Mouse (Mus musculus): ENCODE measurements at regions not wholly inside any gene's neighbourhood (a gene's known extent, or its start where the extent isn't known, plus 50 kb on each side); places are given as distances from the start of the nearest gene placed in this dataset.

- DNase-seq (ENCODE audit: low spot score in 2 of 2), result no peak
Measured at GRCm38 (mm10) chr13:110540543-110541265, 145.9 kb downstream of the Plk2 start.

GRCm38 (mm10) chr13:110541288-110542148 is 146.7 kb downstream of the Plk2 start:
- no peak for DNase-seq (ENCODE audit: low spot score in 2 of 2)

- DNase-seq (ENCODE audit: low spot score in 2 of 2), result no peak
Measured at GRCm38 (mm10) chr13:110542303-110543065, 147.6 kb downstream of the Plk2 start.

- no peak for DNase-seq (ENCODE audit: low spot score in 2 of 2)
Measured at GRCm38 (mm10) chr13:110545454-110545853, 150.6 kb downstream of the Plk2 start.

- DNase-seq (ENCODE audit: low spot score in 2 of 2), result no peak
Measured at GRCm38 (mm10) chr13:110555529-110556319, 160.9 kb downstream of the Plk2 start.

GRCm38 (mm10) chr13:110556355-110557095 is 161.7 kb downstream of the Plk2 start:
- no peak for DNase-seq (ENCODE audit: low spot score in 2 of 2)

GRCm38 (mm10) chr13:110557930-110558727 is 163.3 kb downstream of the Plk2 start:
- DNase-seq (ENCODE audit: low spot score in 2 of 2), result no peak

- no peak for DNase-seq (ENCODE audit: low spot score in 2 of 2)
Measured at GRCm38 (mm10) chr13:110560566-110560965, 165.7 kb downstream of the Plk2 start.

DNA sequence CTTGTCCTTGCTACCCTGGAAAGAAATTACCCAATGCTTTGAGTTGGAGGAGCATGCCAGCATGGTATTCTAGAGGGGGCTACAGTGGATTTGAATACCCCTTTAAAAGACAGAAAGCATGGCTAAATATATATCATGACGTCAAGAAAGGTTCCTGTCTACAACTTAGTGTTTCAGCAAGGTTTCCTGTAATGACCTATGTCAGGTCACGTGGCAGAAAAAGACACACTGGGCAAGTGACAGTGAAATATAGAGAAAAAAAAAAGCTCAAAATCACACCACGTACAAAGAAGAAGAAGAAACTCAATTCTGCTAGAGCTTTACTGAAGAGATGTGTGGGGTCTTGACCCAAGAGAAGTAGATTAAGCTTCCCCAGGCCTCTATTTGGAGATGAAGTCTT is 167.7 kb downstream of the Plk2 start:
- DNase-seq (ENCODE audit: low spot score in 2 of 2), result no peak

DNA sequence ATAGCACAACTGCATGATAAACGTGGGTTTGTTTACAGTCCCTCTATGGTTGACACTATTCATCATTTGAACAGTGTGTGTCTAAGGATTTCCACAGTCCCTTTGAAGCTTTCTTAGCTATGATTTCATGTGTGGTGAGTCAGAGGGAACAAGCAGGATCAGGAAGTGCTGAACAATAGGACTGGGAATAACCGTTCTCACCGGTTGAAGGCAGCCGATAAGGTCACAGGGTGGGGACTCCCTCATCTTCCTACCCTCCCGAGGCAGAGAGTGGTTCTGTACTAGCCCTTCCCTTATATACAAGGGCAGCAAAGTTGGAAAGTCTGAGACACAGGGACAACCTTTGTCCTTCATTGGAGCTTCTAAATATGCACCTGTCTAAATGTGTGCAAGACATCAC is 168.1 kb downstream of the Plk2 start:
- no peak for DNase-seq (ENCODE audit: low spot score in 2 of 2)

GRCm38 (mm10) chr13:110563967-110564366 is 169.1 kb downstream of the Plk2 start:
- no peak for DNase-seq (ENCODE audit: low spot score in 2 of 2)

DNA sequence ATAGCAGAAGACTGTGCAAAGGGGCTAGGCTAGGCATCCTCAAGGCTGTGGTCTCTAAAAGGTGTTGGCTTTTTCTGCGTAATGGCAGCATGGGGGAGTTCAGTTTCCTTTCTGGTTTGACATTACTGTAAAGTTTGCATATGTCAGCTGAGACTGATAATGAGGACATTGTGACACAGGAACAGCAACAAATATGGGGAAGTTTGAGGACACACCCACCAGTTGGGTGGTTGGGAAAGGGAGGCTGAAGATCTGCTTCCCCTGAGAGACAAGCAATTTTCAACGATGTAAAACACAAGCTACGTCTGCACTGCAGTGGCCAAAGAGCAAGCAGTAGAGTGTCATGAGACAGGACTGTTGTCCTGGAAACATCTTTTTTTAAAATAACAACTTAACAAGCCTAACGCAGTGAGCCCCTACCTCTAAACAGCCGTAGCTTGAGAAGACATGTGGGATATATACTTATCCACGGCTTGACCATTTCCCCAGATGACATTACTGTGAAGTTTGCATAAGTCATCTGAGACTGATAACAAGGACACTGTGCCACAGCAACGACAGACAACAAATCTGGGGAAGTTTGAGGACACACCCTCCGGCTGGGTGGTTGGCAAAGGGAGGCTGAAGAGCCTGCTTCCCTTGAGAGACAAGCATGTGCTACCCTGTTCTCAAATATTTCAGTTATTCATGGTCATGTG is 173.8 kb downstream of the Plk2 start:
- DNase-seq (ENCODE audit: low spot score in 2 of 2), result no peak

GRCm38 (mm10) chr13:110569180-110569512 is 174.3 kb downstream of the Plk2 start:
- no peak for DNase-seq (ENCODE audit: low spot score in 2 of 2)

- no peak for DNase-seq (ENCODE audit: low spot score in 2 of 2)
Measured at GRCm38 (mm10) chr13:110570386-110570785, 175.5 kb downstream of the Plk2 start.

DNA sequence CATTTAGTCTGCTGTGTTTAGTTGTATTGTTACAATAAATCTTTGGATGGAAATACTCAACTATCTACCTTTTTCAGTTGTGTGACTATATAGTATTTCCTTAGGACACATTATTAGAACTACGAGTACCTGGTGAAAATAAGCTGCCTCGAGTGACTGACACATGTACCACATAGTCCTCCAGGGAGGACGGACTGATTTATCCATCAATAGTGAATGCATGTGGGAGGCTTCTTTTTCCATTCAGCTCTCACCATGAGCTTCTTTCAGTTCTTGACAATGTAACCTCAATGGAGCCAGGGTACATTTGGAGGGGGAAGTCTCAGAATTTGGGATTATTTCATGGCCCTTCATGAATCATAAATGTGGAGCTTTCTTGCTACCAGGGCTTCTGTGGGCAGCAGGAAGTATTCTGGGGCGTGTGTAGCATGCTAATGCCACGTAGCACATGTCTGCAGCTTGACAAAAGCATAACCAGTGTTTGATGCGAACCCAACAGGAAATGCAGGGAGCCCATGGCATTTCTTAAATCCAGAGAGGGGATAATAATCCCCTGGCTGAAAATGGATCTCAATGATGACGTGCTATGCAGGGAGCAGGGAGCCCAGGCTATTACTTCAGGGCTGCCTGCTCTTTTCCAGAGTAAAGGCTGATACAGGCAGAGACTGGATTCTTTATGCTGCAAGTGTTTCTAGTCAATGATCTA is 178.7 kb downstream of the Plk2 start:
- DNase-seq (ENCODE audit: low spot score in 2 of 2), result peak in 1 of 2 experiments; percentile 20

- DNase-seq (ENCODE audit: low spot score in 2 of 2), result no peak
Measured at GRCm38 (mm10) chr13:110574764-110575471, 180.1 kb downstream of the Plk2 start.

DNA sequence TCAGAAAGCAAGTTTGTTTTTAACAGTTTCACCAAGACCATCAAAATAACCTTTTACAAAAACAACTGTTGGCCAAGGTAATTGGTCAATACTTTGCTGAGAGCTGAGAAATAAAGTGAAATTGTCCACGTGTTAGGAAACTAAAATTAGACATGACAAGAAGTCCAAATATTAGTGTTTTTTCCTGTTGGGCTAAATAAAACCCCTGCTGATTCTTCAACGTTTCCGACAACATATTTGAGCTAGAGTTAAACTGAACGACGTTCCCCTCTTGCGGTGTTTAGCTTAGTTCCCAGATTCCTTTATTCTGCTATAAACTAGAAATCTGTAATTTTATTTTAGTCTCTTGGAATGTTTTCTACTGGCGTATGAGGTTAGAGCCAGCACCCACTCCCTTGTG is 183.3 kb downstream of the Plk2 start:
- no peak for DNase-seq (ENCODE audit: low spot score in 2 of 2)

- no peak for DNase-seq (ENCODE audit: low spot score in 2 of 2)
Measured at GRCm38 (mm10) chr13:110580166-110580565, 185.3 kb downstream of the Plk2 start.
